Mouse (Mus musculus): ENCODE measurements around the gene Gan. TPM values are rescaled to one million over a fixed set of nuclear protein-coding genes. Genes with fewer than 3 reads are reported as not detected.

Gene Gan
- polyA plus RNA-seq, 1 experiment from 2014 or later: 0.98 TPM

GRCm38 (mm10) chr8:117123850-117124633 lies 33.9 kb upstream of the Gan start:
- no peak overlapping the region for H3K27ac ChIP-seq (replicated peaks)
- no peaks in the 10 kb centered on the region for H3K9me3 ChIP-seq (replicated peaks)
- peaks cover 3% of the 10 kb centered on the region; the same call in 1 of the 2 replicates for H3K4me1 ChIP-seq (replicated peaks)
- 55% methylated on average over 13 of the region's 13 CpGs for WGBS (ENCODE audit: insufficient replicate concordance)
- H3K36me3 ChIP-seq (replicated peaks): 0 out of 2 replicates have a peak, but pooled peaks cover 5% of the 10 kb centered on the region
- no peak overlapping the region for H3K9ac ChIP-seq
- H3K4me2 ChIP-seq: no peak overlapping the region
- ATAC-seq (ENCODE audit: insufficient read depth): no peak
- no peak overlapping the region for H3K4me3 ChIP-seq (replicated peaks)
- no peaks in the 10 kb centered on the region for H3K27me3 ChIP-seq

GRCm38 (mm10) chr8:117125854-117126253 lies 32.1 kb upstream of the Gan start:
- Histone ChIP-seq H3K9me3 (replicated peaks) (no peaks in the 10 kb centered on the region), H3K9ac (no peak overlapping the region), H3K4me2 (no peak overlapping the region), H3K27me3 (no peaks in the 10 kb centered on the region), H3K36me3 (replicated peaks) (0 out of 2 replicates have a peak, but pooled peaks cover 5% of the 10 kb centered on the region), H3K4me1 (replicated peaks) (peaks cover 3% of the 10 kb centered on the region; the same call in 1 of the 2 replicates), H3K4me3 (replicated peaks) (no peak overlapping the region), H3K27ac (replicated peaks) (no peak overlapping the region)
- ATAC-seq (ENCODE audit: insufficient read depth): no peak
- WGBS (ENCODE audit: insufficient replicate concordance): 62% methylated on average over 3 of the region's 3 CpGs

GRCm38 (mm10) chr8:117126411-117126810 lies 31.5 kb upstream of the Gan start:
- H3K27ac ChIP-seq (replicated peaks): no peak overlapping the region
- no peak overlapping the region for H3K4me3 ChIP-seq (replicated peaks)
- ATAC-seq (ENCODE audit: insufficient read depth): no peak
- no peaks in the 10 kb centered on the region for H3K27me3 ChIP-seq
- H3K9me3 ChIP-seq (replicated peaks): no peaks in the 10 kb centered on the region
- H3K9ac ChIP-seq: no peak overlapping the region
- WGBS (ENCODE audit: insufficient replicate concordance): 54% methylated on average over 3 of the region's 3 CpGs
- H3K4me1 ChIP-seq (replicated peaks): peaks cover 3% of the 10 kb centered on the region; the same call in 1 of the 2 replicates
- no peak overlapping the region for H3K4me2 ChIP-seq
- H3K36me3 ChIP-seq (replicated peaks): 0 out of 2 replicates have a peak, but pooled peaks cover 5% of the 10 kb centered on the region

- H3K4me1 ChIP-seq (replicated peaks): peaks cover 3% of the 10 kb centered on the region; the same call in 1 of the 2 replicates
- H3K4me3 ChIP-seq (replicated peaks): no peak overlapping the region
- 0 out of 2 replicates have a peak, but pooled peaks cover 5% of the 10 kb centered on the region for H3K36me3 ChIP-seq (replicated peaks)
- WGBS (ENCODE audit: insufficient replicate concordance): 33% methylated on average over 8 of the region's 8 CpGs
- H3K4me2 ChIP-seq: no peak overlapping the region
- H3K27ac ChIP-seq (replicated peaks): no peak overlapping the region
- no peaks in the 10 kb centered on the region for H3K27me3 ChIP-seq
- H3K9ac ChIP-seq: no peak overlapping the region
- no peaks in the 10 kb centered on the region for H3K9me3 ChIP-seq (replicated peaks)
- no peak for ATAC-seq (ENCODE audit: insufficient read depth)
These were observed 30.9 kb upstream of the Gan start for GRCm38 (mm10) chr8:117127063-117127462.

- Histone ChIP-seq H3K27ac (replicated peaks) (no peak overlapping the region), H3K27me3 (no peaks in the 10 kb centered on the region), H3K9ac (no peak overlapping the region), H3K4me3 (replicated peaks) (no peak overlapping the region), H3K9me3 (replicated peaks) (no peaks in the 10 kb centered on the region), H3K4me1 (replicated peaks) (no peaks in the 10 kb centered on the region; the same call in none of the 2 replicates), H3K4me2 (no peak overlapping the region), H3K36me3 (replicated peaks) (no peaks in the 10 kb centered on the region)
- WGBS (ENCODE audit: insufficient replicate concordance): 44% methylated on average over 3 of the region's 3 CpGs
- ATAC-seq (ENCODE audit: insufficient read depth): no peak
These were observed 24.2 kb upstream of the Gan start for GRCm38 (mm10) chr8:117133702-117134101.

GRCm38 (mm10) chr8:117136351-117136750 lies 21.6 kb upstream of the Gan start:
- 50% methylated on average over 4 of the region's 4 CpGs for WGBS (ENCODE audit: insufficient replicate concordance)
- ATAC-seq (ENCODE audit: insufficient read depth): no peak
- no peak overlapping the region for H3K27ac ChIP-seq (replicated peaks)

GRCm38 (mm10) chr8:117136763-117137162 lies 21.2 kb upstream of the Gan start:
- H3K4me2 ChIP-seq: 0 out of 2 replicates have a peak overlapping the region, but pooled peaks have one; percentile 7
- H3K9ac ChIP-seq: no peak overlapping the region
- no peak overlapping the region for H3K27ac ChIP-seq (replicated peaks)
- no peaks in the 10 kb centered on the region for H3K9me3 ChIP-seq (replicated peaks)
- no peaks in the 10 kb centered on the region for H3K27me3 ChIP-seq
- no peak overlapping the region for H3K4me3 ChIP-seq (replicated peaks)
- H3K4me1 ChIP-seq (replicated peaks): no peaks in the 10 kb centered on the region; the same call in none of the 2 replicates
- ATAC-seq (ENCODE audit: insufficient read depth): no peak
- WGBS (ENCODE audit: insufficient replicate concordance): 51% methylated on average over 2 of the region's 2 CpGs
- H3K36me3 ChIP-seq (replicated peaks): no peaks in the 10 kb centered on the region

More at GRCm38 (mm10) chr8:117136351-117136750, 21.6 kb upstream of the Gan start:
- H3K27me3 ChIP-seq: no peaks in the 10 kb centered on the region
- no peak overlapping the region for H3K4me3 ChIP-seq (replicated peaks)
- H3K9ac ChIP-seq: no peak overlapping the region
- no peaks in the 10 kb centered on the region for H3K36me3 ChIP-seq (replicated peaks)
- no peak overlapping the region for H3K4me2 ChIP-seq
- H3K4me1 ChIP-seq (replicated peaks): no peaks in the 10 kb centered on the region; the same call in none of the 2 replicates
- no peaks in the 10 kb centered on the region for H3K9me3 ChIP-seq (replicated peaks)

- H3K27me3 ChIP-seq: no peaks in the 10 kb centered on the region
- H3K9me3 ChIP-seq (replicated peaks): no peaks in the 10 kb centered on the region
- 38% methylated on average over 11 of the region's 11 CpGs for WGBS (ENCODE audit: insufficient replicate concordance)
- H3K9ac ChIP-seq: no peak overlapping the region
- H3K4me2 ChIP-seq: peak overlapping the region; percentile 7; the same call in 1 of the 2 replicates
- H3K4me1 ChIP-seq (replicated peaks): no peaks in the 10 kb centered on the region; the same call in none of the 2 replicates
- no peaks in the 10 kb centered on the region for H3K36me3 ChIP-seq (replicated peaks)
- ATAC-seq (ENCODE audit: insufficient read depth): no peak
- H3K27ac ChIP-seq (replicated peaks): no peak overlapping the region
- no peak overlapping the region for H3K4me3 ChIP-seq (replicated peaks)
These were observed 20.6 kb upstream of the Gan start for GRCm38 (mm10) chr8:117137357-117137756.

- Histone ChIP-seq H3K4me3 (replicated peaks) (no peak overlapping the region), H3K27me3 (no peaks in the 10 kb centered on the region), H3K36me3 (replicated peaks) (no peaks in the 10 kb centered on the region), H3K4me2 (no peak overlapping the region), H3K9ac (no peak overlapping the region), H3K27ac (replicated peaks) (no peak overlapping the region), H3K4me1 (replicated peaks) (no peaks in the 10 kb centered on the region), H3K9me3 (replicated peaks) (no peaks in the 10 kb centered on the region)
- 80% methylated on average over 6 of the region's 6 CpGs for WGBS (ENCODE audit: insufficient replicate concordance)
- ATAC-seq (ENCODE audit: insufficient read depth): no peak
These were observed 9.4 kb upstream of the Gan start for GRCm38 (mm10) chr8:117148520-117148919.

- Histone ChIP-seq H3K4me2 (peak overlapping the region; percentile 86), H3K4me3 (replicated peaks) (peak overlapping the region; percentile 76), H3K4me1 (replicated peaks) (peaks cover 36% of the 10 kb centered on the region), H3K9ac (no peak overlapping the region), H3K9me3 (replicated peaks) (no peaks in the 10 kb centered on the region), H3K27ac (replicated peaks) (no peak overlapping the region), H3K36me3 (replicated peaks) (no peaks in the 10 kb centered on the region), H3K27me3 (no peaks in the 10 kb centered on the region)
- WGBS (ENCODE audit: insufficient replicate concordance): 80% methylated on average over 4 of the region's 4 CpGs
- ATAC-seq (ENCODE audit: insufficient read depth): no peak
These were observed 1.8 kb upstream of the Gan start for GRCm38 (mm10) chr8:117156149-117156548.

GRCm38 (mm10) chr8:117156866-117157768 lies 818 bp upstream of the Gan start:
- peaks cover 36% of the 10 kb centered on the region for H3K4me1 ChIP-seq (replicated peaks)
- 4% methylated on average over 33 of the region's 33 CpGs for WGBS (ENCODE audit: insufficient replicate concordance)
- H3K9me3 ChIP-seq (replicated peaks): no peaks in the 10 kb centered on the region
- peak overlapping the region; percentile 80 for H3K9ac ChIP-seq
- peak overlapping the region; percentile 76 for H3K4me3 ChIP-seq (replicated peaks)
- peak overlapping the region; percentile 92 for H3K27ac ChIP-seq (replicated peaks)
- no peak for ATAC-seq (ENCODE audit: insufficient read depth)
- H3K36me3 ChIP-seq (replicated peaks): no peaks in the 10 kb centered on the region
- peak overlapping the region; percentile 86 for H3K4me2 ChIP-seq
- H3K27me3 ChIP-seq: no peaks in the 10 kb centered on the region

Data from liver, embryonic 15.5 days (tissue).